Mouse (Mus musculus): ENCODE results near the gene Slc6a21.
A peak's percentile ranks its signal among the peaks of the same experiment; 100 is the strongest.

The Slc6a21 gene

DNA sequence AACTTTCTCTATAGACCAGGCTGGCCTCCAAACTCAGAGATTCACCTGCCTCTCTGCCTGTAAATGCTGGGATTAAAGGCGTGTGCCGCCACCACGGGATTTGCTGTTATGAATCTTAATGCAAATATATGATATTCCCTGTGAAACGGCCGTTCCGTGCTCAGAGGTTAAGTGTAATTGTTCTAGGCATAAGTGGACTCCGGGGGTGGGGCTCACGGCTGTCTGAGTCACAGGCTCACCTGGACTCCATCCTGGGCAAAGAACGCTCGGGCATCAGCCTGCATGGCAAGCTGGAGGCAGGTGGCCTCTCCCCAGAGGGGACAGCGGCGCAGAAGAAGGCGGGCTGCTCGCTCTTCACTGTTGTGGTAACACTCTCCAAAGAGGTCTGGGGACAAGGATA lies 39.2 kb downstream of the Slc6a21 start:
- DNase-seq: no peak

DNA sequence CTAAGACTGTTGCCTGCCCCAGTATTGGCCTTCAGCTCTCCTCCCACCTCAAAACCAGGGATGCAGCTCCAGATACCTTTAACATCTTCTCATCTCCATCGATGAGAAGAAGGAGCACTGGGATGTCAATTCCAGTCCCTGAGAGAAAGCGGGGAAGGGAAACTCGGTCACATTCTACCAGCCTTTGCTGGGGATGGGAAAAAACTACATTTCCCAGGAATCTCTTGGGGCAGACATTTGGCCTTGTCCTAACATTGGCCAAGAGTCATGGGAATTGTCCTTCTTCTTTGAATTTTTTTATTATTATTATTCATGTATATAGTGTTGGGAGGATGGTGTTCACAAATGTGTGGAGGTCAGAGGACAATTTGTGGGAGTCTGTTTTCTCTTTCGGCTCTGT lies 44.9 kb downstream of the Slc6a21 start:
- DNase-seq: no peak

DNA sequence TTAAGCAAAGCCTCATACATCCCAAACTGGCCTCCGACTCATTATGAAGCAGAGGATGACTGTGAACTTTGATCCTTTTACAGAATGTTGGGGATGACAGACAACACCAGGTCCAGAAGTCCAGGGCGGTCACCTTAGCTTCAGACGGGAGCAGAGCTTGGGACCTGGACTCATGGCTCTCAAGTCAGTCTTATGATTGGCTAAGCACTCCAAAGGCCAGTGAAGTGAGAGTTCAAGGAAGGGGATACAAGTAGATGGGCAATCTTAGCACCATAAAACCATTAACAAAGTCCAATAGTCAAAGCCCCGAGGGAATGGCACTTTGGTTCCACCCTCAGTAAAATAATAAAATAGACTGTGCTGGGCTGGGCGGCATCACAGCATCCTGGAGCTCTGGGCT lies 45.8 kb downstream of the Slc6a21 start:
- DNase-seq: no peak

DNA sequence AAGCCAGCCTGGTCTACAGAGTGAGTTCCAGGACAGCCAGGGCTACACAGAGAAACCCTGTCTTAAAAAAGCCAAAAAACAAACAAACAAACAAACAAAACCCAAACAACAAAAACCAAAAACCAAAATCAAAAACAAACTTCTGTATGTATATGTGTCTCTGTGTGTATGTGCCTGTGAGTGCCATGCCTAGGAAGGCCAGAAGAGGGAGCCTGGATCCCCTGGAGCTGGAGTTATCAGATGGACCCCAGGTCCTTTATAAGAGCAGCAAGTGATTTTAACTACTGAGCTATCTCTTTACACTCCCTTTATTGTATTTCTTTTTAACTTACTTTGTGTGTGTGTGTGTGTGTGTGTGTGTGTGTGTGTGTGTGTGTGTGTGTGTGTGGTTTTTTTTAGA lies 48.5 kb downstream of the Slc6a21 start:
- DNase-seq: no peak

DNA sequence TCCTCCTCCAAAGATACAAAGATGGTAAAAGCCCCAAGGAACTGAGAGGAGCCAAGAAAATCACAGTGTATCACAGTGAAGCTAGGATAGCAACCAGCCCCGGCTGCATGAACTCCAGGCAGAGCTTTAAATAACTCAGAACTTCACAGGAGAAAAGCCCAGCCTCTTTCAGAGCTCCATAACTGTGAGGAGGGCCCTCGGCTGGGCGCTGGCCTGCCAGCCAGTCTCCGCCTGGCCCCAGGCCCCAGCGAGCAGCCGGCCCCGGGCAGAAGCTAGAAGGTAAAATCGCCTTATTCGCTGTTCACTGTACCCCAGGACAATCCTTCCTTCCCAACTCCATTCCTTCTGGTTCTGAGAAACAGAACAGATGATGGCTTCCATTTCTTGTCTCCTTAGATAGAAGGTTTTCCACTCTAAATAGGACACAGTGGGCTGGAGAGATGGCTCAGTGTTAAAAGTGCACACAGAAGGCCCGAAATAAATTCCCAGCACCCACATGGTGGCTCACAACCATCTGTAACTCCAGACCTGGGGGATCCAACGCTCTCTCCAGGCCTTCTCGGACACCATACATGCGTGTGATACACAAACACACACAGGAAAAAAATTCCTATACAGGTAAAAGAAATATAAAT lies 51.6 kb downstream of the Slc6a21 start:
- no peak for DNase-seq

DNA sequence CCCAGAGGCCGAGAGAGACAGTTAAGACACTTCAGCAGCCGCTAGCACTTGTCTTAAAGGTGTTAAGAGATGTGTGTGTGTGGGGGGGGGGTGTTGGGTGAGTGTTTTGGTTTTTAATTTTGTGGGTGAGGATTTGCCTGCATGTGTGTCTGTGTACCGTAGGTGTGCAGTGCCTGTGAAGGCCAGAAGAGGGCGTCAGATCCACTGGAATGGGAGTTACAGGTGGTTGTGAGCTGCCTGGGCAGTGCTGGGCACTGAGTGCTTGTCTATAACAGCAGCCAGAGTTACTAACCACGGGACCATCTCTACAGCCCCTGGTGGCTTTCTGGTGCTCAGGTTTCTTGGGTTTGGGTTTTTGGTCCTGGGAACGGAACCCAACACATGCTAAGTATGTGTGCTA lies 54.2 kb downstream of the Slc6a21 start:
- no peak for DNase-seq

DNA sequence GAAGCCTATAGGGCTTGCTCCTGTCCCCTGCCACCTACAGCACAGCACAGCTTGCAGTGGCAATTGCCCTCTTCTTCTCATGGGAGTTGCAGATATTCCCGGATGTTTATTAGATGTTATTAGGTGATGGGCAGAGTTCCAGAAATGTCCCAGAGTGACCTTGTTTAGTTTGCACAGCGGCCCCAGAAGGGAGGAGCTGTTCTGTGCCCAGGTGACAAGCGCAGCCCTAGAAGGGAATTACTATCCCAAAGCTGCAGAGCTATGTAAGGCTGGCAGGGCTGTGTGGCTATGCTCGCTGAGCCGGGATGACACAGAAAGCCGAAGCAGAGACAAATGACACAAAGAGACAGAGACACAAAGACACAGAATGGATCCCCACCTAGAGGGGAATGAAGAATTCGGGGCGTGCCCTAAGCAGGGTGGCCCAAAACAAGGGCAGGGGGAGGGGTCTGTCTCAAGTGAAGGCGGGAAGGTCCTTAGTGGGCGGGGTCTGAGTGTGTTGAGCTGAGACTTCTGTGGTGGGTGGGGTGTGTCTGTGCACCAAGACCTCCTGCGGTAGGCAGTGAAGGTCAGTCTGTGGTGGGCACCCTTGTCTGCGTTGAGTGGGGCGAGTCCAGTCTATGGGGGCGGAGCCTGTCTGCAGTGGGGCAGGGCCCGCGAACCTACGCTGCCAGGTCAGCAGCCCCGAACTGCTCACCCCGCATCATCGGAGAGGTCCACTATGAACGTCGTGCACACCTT lies 55.5 kb downstream of the Slc6a21 start:
- DNase-seq: peak; percentile 38 to 47

DNA sequence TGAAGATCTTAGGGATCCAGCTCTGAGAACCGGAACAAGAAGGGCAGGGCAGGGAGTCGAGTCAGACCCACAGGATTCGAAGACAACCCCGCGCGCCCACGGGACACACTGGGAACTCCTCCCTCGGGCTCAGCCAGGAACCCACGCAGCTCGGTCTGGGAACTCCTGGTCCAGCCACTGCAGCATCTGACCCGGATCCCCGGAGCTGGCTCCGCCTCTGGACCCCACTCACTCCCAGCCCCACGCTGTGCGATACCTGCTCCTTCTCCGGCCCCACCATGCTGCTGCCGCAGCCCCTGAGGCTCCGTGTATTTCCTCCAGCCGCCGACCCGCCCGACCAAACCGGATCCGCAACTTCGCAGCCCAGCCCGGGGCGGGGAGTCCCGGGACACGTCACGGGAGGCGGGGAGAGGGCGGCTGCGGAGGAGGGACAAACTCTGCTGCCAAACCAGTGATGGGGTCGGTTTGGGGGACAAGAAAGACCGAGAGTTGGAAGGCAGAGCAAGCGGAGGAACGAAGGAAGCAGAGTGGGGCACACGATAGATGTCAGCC lies 56.2 kb downstream of the Slc6a21 start, which contains the start of gene Trpm4:
Trpm4 (minus strand) TSS at position 350 of the 552 bp plus-strand sequence.
- peak; percentile 74 to 76 for DNase-seq

DNA sequence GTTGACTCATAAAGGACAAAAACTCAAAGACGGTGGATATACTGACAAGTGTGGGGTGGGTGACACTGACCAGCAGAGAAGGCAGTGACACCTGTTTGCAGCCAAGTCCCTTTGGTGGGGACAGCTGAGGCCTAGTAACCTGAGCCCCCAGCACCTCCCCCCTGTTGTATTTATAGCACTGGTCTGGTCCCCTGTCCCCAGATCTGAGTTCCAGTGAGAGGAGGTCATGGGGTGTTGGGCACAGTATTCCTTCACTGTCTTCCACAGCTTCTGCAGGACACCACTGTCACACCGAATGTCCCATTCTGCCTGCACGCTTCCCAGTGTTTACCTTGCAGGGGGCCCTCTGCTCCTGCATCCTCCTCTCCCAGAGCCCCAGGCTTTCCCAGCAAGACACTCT lies 57.3 kb downstream of the Slc6a21 start:
- DNase-seq: no peak

DNA sequence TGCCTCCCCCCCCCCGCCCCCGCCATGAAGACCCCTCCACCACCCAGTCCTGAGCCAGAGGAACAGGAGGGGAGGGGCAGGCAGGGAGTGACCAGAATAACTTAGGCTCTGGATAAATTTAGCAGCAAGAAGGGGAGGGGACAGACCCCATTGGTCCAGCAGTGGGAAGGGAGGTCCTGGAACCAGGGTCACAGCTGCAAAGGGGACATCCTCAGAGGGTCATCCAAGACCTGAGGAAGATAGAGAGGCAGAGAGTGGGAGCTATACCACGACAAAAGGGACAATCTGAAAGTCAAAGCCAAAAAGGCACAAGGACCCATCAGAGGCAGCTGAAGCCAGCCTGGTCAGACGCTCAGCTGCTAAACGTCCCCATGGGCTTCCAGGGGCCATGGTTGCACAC lies 57.7 kb downstream of the Slc6a21 start, which contains the start of gene Hrc:
Hrc (plus strand) TSS at position 235 of the 400 bp plus-strand sequence.
- DNase-seq: no peak

DNA sequence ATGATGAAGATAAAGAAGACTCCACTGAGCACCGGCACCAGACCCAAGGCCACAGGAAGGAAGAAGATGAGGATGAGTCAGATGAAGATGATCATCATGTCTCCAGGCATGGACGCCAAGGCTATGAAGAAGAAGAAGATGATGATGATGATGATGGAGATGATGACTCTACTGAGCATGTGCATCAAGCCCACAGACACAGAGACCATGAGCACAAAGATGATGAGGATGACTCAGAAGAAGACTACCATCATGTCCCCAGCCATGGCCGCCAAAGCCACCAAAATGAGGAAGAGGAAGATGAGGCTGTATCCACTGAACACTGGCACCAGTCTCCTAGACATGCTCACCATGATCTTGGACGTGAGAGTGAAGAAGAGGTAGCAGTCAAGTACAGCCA lies 59.0 kb downstream of the Slc6a21 start:
- no peak for DNase-seq

DNA sequence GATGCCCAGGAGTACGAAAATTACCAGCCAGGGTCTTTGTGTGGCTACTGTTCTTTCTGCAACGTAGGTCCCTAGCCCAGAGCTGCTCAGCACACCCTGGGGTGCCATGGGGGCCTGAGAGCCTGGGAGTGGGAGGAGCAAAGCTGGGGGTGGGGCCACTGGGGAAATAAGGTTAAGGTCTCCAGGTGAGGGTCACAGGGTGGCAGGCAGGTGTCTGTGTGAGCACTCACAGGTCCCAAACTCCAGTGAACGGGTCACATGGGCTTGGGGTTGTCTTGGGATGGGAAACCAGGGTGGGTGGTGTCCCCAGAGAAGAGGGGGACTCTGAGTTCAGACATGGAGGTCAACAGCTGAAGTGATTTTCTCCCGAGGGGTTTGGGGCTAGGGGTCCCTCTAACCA lies 60.2 kb downstream of the Slc6a21 start:
- DNase-seq: no peak

DNA sequence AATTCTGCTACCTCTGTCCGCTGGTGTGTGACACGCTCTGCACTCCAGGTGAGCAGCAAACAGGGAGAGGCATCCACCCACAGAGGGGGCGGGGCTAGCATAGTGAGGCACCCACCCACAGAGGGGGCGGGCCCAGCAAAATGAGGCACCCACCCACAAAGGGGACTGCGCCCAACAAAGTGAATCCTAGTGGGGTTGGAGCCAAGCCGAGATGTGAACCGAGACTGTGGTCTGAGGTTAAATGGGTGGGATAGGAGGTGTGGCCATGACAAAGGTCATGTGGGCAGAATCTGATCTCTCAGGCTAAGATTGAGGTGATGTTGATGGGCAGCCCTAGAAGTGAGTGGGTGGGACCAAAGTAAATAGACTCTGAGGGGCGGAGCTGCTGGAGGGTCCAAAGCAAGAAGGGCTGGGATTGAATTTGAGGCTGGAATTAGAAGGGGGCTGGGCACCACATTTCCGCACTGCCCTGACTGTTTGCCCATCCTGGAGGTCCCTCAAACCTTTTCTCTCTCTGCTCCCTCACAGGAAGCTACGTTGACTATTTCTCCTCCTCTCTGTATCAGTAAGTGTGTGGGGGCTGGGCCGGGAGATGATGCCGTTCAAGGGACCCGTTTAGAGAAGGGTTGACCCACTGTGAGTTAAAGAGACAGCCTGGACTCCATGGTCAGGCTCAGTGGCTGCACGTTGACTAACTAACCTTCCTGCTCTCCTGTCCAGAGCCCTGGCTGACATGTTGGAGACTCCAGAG lies 61.0 kb downstream of the Slc6a21 start:
- DNase-seq: peak; percentile 40 to 48
